Mouse (Mus musculus): Measurements from ENCODE around the gene Hebp1.

DNA sequence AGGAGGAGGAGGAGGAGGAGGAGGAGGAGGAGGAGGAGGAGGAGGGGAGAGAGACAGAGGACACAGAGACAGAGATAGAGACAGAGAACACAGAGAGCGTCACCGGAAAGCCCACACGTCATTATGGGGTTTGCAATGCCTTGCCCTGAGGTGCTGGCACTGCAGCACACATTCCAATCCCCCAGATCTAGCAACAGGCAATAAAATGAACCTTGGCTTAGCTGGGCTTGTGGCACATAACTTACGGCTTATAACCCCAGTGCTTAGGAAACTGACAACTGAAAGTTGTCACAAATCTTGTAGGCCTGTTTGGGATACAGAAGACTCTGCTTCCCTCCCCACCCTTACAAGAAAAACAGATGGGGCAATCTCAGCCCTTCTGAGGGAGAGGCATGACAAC is 107.2 kb downstream of the Hebp1 start:
- TF ChIP-seq POLR2A (IDR thresholded peaks at IDR 0.05; ENCODE audit: insufficient read depth, low read depth, low read length) = no peak
- TF ChIP-seq CTCF (IDR thresholded peaks at IDR 0.05; ENCODE audit: insufficient read depth, low read depth, low read length) = no peak
